Mouse (Mus musculus) myocyte (in vitro differentiated cells): ENCODE data around the gene Epc2. TPM values are rescaled to one million over a fixed set of nuclear protein-coding genes. Genes with fewer than 3 reads are reported as not detected.

ENCODE experiments used
- H3K27me3 ChIP-seq: one replicate; pipeline ENCODE4 v1.6.1; 2011; ENCODE audit not compliant: control insufficient read depth, insufficient read depth, insufficient read length
- H3K36me3 ChIP-seq: one replicate; pipeline ENCODE4 v1.6.1; 2011; ENCODE audit not compliant: control insufficient read depth, insufficient read depth
- H3K4me2 ChIP-seq: one replicate; pipeline ENCODE4 v1.6.1; 2011; ENCODE audit warnings: low read depth, control low read depth
- H3K4me3 ChIP-seq: one replicate; pipeline ENCODE4 v1.5.1; 2011; ENCODE audit warnings: mild to moderate bottlenecking, control low read depth, moderate library complexity
- H3K79me2 ChIP-seq: one replicate; pipeline ENCODE4 v1.6.1; 2011; ENCODE audit not compliant: control insufficient read depth, insufficient read depth
- H3ac ChIP-seq: one replicate; pipeline ENCODE4 v1.6.1; 2011; ENCODE audit not compliant: control insufficient read depth, insufficient read length
- CEBPB ChIP-seq: IDR thresholded peaks from 2 replicates; pipeline ENCODE4 v1.6.1; 2011; ENCODE audit warnings: mild to moderate bottlenecking, moderate library complexity; ENCODE audit not compliant: poor library complexity, insufficient read depth, severe bottlenecking
- E2F4 ChIP-seq: IDR thresholded peaks from one replicate; pipeline ENCODE4 v1.6.1; 2011; ENCODE audit warnings: mild to moderate bottlenecking, control low read depth, moderate library complexity; ENCODE audit not compliant: insufficient read depth
- MAX ChIP-seq: IDR thresholded peaks from one replicate; pipeline ENCODE4 v1.6.1; 2011; ENCODE audit warnings: low read depth, mild to moderate bottlenecking, control low read depth
- MYOD1 ChIP-seq, 3 experiments: IDR thresholded peaks; one replicate each; pipeline ENCODE4 v1.6.1; 2011; ENCODE audit warnings: control low read depth in 2 of 3, low read depth in 2 of 3, mild to moderate bottlenecking in 2 of 3, moderate library complexity in 1 of 3; ENCODE audit not compliant: insufficient read length in 2 of 3, control insufficient read depth in 1 of 3
- MYOG ChIP-seq, 3 experiments: IDR thresholded peaks; one replicate each; pipeline ENCODE4 v1.6.1; 2011; ENCODE audit warnings: control low read depth in 2 of 3, low read depth in 2 of 3, mild to moderate bottlenecking in 2 of 3; ENCODE audit not compliant: insufficient read length in 2 of 3, control insufficient read depth in 1 of 3, insufficient read depth in 1 of 3
- POLR2A ChIP-seq: IDR thresholded peaks from one replicate; pipeline ENCODE4 v1.6.1; 2011; ENCODE audit warnings: low read depth, mild to moderate bottlenecking, control low read depth, moderate library complexity; ENCODE audit not compliant: insufficient read length
- POLR2AphosphoS2 ChIP-seq: IDR thresholded peaks from one replicate; pipeline ENCODE4 v1.6.1; 2011; ENCODE audit warnings: low read depth, control low read depth; ENCODE audit not compliant: insufficient read length
- REST ChIP-seq: IDR thresholded peaks from one replicate; pipeline ENCODE4 v1.6.1; 2011; ENCODE audit warnings: mild to moderate bottlenecking, control low read depth, moderate library complexity; ENCODE audit not compliant: insufficient read depth, insufficient read length
- SRF ChIP-seq: IDR thresholded peaks from one replicate; pipeline ENCODE4 v1.6.1; 2011; ENCODE audit warnings: low read depth; ENCODE audit not compliant: control insufficient read depth, insufficient read length
- TCF12 ChIP-seq: IDR thresholded peaks from one replicate; pipeline ENCODE4 v1.6.1; 2011; ENCODE audit warnings: mild to moderate bottlenecking, control low read depth; ENCODE audit not compliant: poor library complexity, insufficient read depth, severe bottlenecking
- TCF3 ChIP-seq: IDR thresholded peaks from one replicate; pipeline ENCODE4 v1.6.1; 2011; ENCODE audit warnings: low read depth, control low read depth; ENCODE audit not compliant: insufficient read length
- USF1 ChIP-seq: IDR thresholded peaks from one replicate; pipeline ENCODE4 v1.6.1; 2011; ENCODE audit warnings: low read depth, mild to moderate bottlenecking, control low read depth, moderate library complexity
- polyA plus RNA-seq: library from polyadenylated mRNA; unstranded; fragments of >200 nt; fragmentation: generic; extraction: Trizol; gene quantifications from one replicate; pipeline ENCODE4 v1.2.1, GENCODE M21; 2012; ENCODE audit warnings: missing spikeins

The Epc2 gene
- polyA plus RNA-seq, 1 experiment: 4.5 TPM

GRCm38 (mm10) chr2:49594886-49595285 lies 143.6 kb downstream of the Epc2 start:
- TF ChIP-seq CEBPB (no peak), MAX (no peak), REST (no peak), TCF12 (no peak), TCF3 (no peak), SRF (no peak), MYOD1 (IDR thresholded peaks at IDR 0.05; ENCODE audit: control insufficient read depth in 1 of 3, insufficient read length in 2 of 3, low read depth in 2 of 3) (no peak), POLR2A (no peak)
- Histone ChIP-seq H3K79me2 (no peaks in the 10 kb centered on the region), H3K4me3 (no peak overlapping the region), H3K27me3 (no peaks in the 10 kb centered on the region), H3ac (no peak overlapping the region), H3K4me2 (peak overlapping the region; percentile 24), H3K36me3 (no peaks in the 10 kb centered on the region)

- H3K27me3 ChIP-seq: no peaks in the 10 kb centered on the region
- H3ac ChIP-seq: no peak overlapping the region
- H3K4me3 ChIP-seq: no peak overlapping the region
- H3K4me2 ChIP-seq: no peak overlapping the region
- no peaks in the 10 kb centered on the region for H3K79me2 ChIP-seq
- TF ChIP-seq REST (no peak), TCF12 (no peak), USF1 (no peak), TCF3 (no peak), E2F4 (no peak), MYOG (IDR thresholded peaks at IDR 0.05; ENCODE audit: control insufficient read depth in 1 of 3, insufficient read depth in 1 of 3, insufficient read length in 2 of 3, low read depth in 2 of 3) (no peak), MYOD1 (IDR thresholded peaks at IDR 0.05; ENCODE audit: control insufficient read depth in 1 of 3, insufficient read length in 2 of 3, low read depth in 2 of 3) (no peak), SRF (no peak), POLR2AphosphoS2 (no peak), CEBPB (no peak), MAX (no peak), POLR2A (no peak)
- no peaks in the 10 kb centered on the region for H3K36me3 ChIP-seq
These were observed 145.0 kb downstream of the Epc2 start for GRCm38 (mm10) chr2:49596318-49596717.

- Histone ChIP-seq H3ac (no peak overlapping the region), H3K36me3 (no peaks in the 10 kb centered on the region), H3K4me2 (no peak overlapping the region), H3K4me3 (no peak overlapping the region), H3K27me3 (no peaks in the 10 kb centered on the region), H3K79me2 (no peaks in the 10 kb centered on the region)
- TF ChIP-seq MYOG (IDR thresholded peaks at IDR 0.05; ENCODE audit: control insufficient read depth in 1 of 3, insufficient read depth in 1 of 3, insufficient read length in 2 of 3, low read depth in 2 of 3) (no peak), TCF12 (no peak), POLR2AphosphoS2 (no peak), USF1 (peak; percentile 77), E2F4 (no peak), CEBPB (peak; percentile 80)
These were observed 148.9 kb downstream of the Epc2 start for GRCm38 (mm10) chr2:49600021-49600681.

Other genes with a start within 250 kb of the Epc2 start
- 6.2 TPM for gene Kif5c, start 167.8 kb downstream of the Epc2 start, polyA plus RNA-seq